9 mouse cellular contexts compared by ENCODE assay signal in the genomic region with DNA sequence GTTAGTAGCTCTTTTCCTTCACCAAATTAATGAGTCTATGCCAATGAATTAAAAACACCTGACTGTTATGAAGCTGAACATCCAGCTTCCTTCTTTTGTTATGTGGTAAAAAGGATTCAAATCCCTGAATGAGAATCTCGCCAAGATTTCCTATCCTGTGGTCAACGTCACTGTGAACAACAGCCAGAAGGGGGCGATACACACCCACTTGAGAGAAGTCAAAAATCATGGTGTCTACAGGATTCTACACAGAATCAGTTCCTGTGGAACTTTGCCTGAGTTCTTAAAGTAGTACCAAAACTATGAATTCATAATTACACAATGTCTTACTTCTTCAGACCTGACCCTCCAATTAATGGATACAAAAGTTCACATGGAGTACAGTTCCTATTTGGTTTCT.
DNase-seq lines count a peak whose midpoint lies in the region; ATAC-seq and TF ChIP-seq lines count a peak whose summit lies in the region.
"Had no signal": no experiment of that assay in that cellular context is flagged by ENCODE, and none has a peak within 500 bp of the region (broad histone marks: within the 10 kb centered on the region; RNA-seq: fewer than 3 reads in every experiment).

No protein-coding gene starts in this region.

- no peaks in the 10 kb centered on the region for H3K27me3 ChIP-seq in heart, adult 2 months (ENCODE audit: control insufficient read depth, insufficient read depth, low read length)
- H3K27me3 ChIP-seq in cerebellum, adult 2 months (ENCODE audit: control insufficient read depth, insufficient read depth, low read length) = no peaks in the 10 kb centered on the region

- TF ChIP-seq EP300 in heart, adult 2 months (IDR thresholded peaks at IDR 0.05; ENCODE audit: insufficient read depth, low read depth, low read length) = no peak

- DNase-seq in heart, adult 2 months = peak; percentile 6 to 28
- DNase-seq in heart, postnatal 25 days (ENCODE audit: low spot score) = no peak
- DNase-seq in cerebellum, adult 2 months = peak; percentile 21 to 26
- peak; percentile 52 for DNase-seq in gastrocnemius, adult 2 months
- peak; percentile 18 for DNase-seq in large intestine, adult 2 months (ENCODE audit: low read depth, low spot score)
- DNase-seq in lung, postnatal 10 days = peak; percentile 80
- peak; percentile 66 for DNase-seq in testis, postnatal 10 days (ENCODE audit: low spot score)

- no peaks in the 10 kb centered on the region for H3K4me1 ChIP-seq in heart, adult 2 months (ENCODE audit: control insufficient read depth, insufficient read depth, low read length)
- no peaks in the 10 kb centered on the region for H3K4me1 ChIP-seq in cerebellum, adult 2 months (ENCODE audit: control insufficient read depth, insufficient read depth, low read length)

- peak; percentile 74 for TF ChIP-seq CTCF in heart, adult 2 months (IDR thresholded peaks at IDR 0.05)
- TF ChIP-seq CTCF in cerebellum, adult 2 months (IDR thresholded peaks at IDR 0.05; ENCODE audit: borderline replicate concordance, insufficient read depth, low read depth, low read length) = peak; percentile 44; the same call in 1 of the 2 replicates
- TF ChIP-seq CTCF in gastrocnemius, adult 2 months (IDR thresholded peaks at IDR 0.05) = peak; percentile 83

- H3K27ac ChIP-seq in heart, adult 2 months = no peak overlapping the region
- H3K27ac ChIP-seq in cerebellum, adult 2 months (ENCODE audit: insufficient read depth, low read length) = no peak overlapping the region
- H3K27ac ChIP-seq in gastrocnemius, adult 2 months = no peak overlapping the region
- H3K27ac ChIP-seq: macrophage had no signal

- WGBS in heart, adult 2 months = 6% methylated on average over 3 of the region's 3 CpGs
- 4% methylated on average over 3 of the region's 3 CpGs for WGBS in cerebellum, adult 2 months
- 4% methylated on average over 3 of the region's 3 CpGs for WGBS in large intestine, adult 2 months

- H3K79me2 ChIP-seq in heart, adult 2 months (replicated peaks; ENCODE audit: control insufficient read depth, insufficient read depth, low read length) = no peaks in the 10 kb centered on the region

- no peak for TF ChIP-seq POLR2A in heart, adult 2 months (IDR thresholded peaks at IDR 0.05; ENCODE audit: insufficient read depth, low read depth, low read length)
- TF ChIP-seq POLR2A in cerebellum, adult 2 months (IDR thresholded peaks at IDR 0.05; ENCODE audit: borderline replicate concordance, insufficient read depth, low read length) = no peak

- H3K9ac ChIP-seq in heart, adult 2 months (ENCODE audit: low read depth, low read length) = no peak overlapping the region

- no peaks in the 10 kb centered on the region for H3K36me3 ChIP-seq in heart, adult 2 months (ENCODE audit: control insufficient read depth, insufficient read depth, low read length)

- H3K4me3 ChIP-seq in heart, adult 2 months = no peak overlapping the region
- H3K4me3 ChIP-seq in cerebellum, adult 2 months (replicated peaks; ENCODE audit: insufficient read depth, low read depth, low read length) = no peak overlapping the region
- no peak overlapping the region for H3K4me3 ChIP-seq in gastrocnemius, adult 2 months

- intact Hi-C loops in heart, adult 2 months (cut with DNase I) = loop anchor here (5.0 kb wide), 1 partner anchor 1101 kb away; no protein-coding TSS in a partner anchor
- intact Hi-C loops in heart, postnatal 25 days (cut with DNase I) = loop anchor here (10.0 kb wide), 1 partner anchor 1099 kb away; no protein-coding TSS in a partner anchor
- intact Hi-C loops in gastrocnemius, adult 2 months (cut with DNase I) = loop anchor here (1.0 kb wide), 1 partner anchor 1100 kb away; no protein-coding TSS in a partner anchor

- peak; percentile 62 for ATAC-seq in CD4-positive, CD25-positive, alpha-beta regulatory T cell, adult 4 months
